Mouse (Mus musculus): Measurements from ENCODE around the gene Sertad4. TPM values are rescaled to one million over a fixed set of nuclear protein-coding genes. Genes with fewer than 3 reads are reported as not detected.

Sertad4 gene
- polyA plus RNA-seq, 1 experiment from 2014 or later: 5.7 TPM

DNA sequence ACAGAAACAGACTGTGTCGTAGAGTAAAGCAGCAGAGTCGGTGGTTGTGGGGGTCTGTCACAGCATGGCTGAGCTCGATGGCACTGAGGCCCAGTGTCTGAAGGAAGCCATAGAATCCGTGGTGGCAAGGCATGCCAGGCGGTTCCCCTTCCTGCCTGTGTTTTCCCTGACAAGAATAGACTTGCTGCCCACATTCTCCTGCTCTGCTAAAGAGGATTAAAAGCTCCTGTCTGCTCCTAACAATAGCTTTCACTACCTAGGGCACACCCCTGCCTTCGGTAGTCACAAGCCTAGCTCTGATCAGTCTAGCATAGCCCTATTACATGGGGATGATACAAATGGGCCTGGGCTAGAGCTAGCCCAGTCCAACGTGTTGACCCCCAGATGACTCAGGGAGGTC lies 26.6 kb downstream of the Sertad4 start:
- 61% methylated on average over 7 of the region's 7 CpGs for WGBS

DNA sequence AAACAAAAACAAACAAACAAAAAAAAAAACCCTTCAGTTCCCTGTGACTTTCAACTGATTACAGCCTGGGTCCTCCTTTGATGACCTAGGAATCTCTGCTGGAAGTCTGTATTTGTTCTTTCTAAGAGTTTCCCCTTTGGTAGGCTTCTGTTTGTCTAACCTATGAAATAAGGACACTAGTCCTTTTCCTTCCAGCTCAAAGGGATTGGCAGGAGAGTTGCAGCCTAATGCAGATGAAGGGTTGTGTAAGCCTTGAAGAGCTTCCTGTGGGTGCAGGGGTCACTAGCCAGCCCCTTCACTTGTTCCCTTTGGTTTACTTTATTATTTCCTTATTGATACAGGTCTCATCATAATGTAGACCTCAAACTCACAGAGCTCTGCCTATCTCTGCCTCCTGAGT lies 27.6 kb downstream of the Sertad4 start:
- H3K9ac ChIP-seq (ENCODE audit: low read length): no peak overlapping the region
- H3K4me1 ChIP-seq (ENCODE audit: control insufficient read depth, insufficient read depth, low read length): peaks cover 22% of the 10 kb centered on the region
- no peaks in the 10 kb centered on the region; the same call in 1 of the 2 replicates for H3K27me3 ChIP-seq (ENCODE audit: control insufficient read depth, insufficient read depth, low read length)
- H3K4me2 ChIP-seq (ENCODE audit: low read depth, low read length): no peak overlapping the region
- no peaks in the 10 kb centered on the region for H3K36me3 ChIP-seq (ENCODE audit: control insufficient read depth, insufficient read depth, low read length)
- ATAC-seq (ENCODE audit: insufficient read depth, low FRiP score): no peak
- no peaks in the 10 kb centered on the region for H3K9me3 ChIP-seq (replicated peaks; ENCODE audit: control insufficient read depth, low read length)
- H3K4me3 ChIP-seq (replicated peaks; ENCODE audit: low read length): no peak overlapping the region
- no peak overlapping the region for H3K27ac ChIP-seq (ENCODE audit: low read length)

More for the DNA sequence above, 26.6 kb downstream of the Sertad4 start:
- no peak for ATAC-seq (ENCODE audit: insufficient read depth, low FRiP score)
- peaks cover 21% of the 10 kb centered on the region for H3K4me1 ChIP-seq (ENCODE audit: control insufficient read depth, insufficient read depth, low read length)
- H3K9ac ChIP-seq (ENCODE audit: low read length): no peak overlapping the region
- peaks cover 5% of the 10 kb centered on the region; the same call in 1 of the 2 replicates for H3K27me3 ChIP-seq (ENCODE audit: control insufficient read depth, insufficient read depth, low read length)
- peak overlapping the region; percentile 38; the same call in 1 of the 2 replicates for H3K27ac ChIP-seq (ENCODE audit: low read length)
- no peak overlapping the region for H3K4me2 ChIP-seq (ENCODE audit: low read depth, low read length)
- no peaks in the 10 kb centered on the region for H3K36me3 ChIP-seq (ENCODE audit: control insufficient read depth, insufficient read depth, low read length)
- no peak overlapping the region for H3K4me3 ChIP-seq (replicated peaks; ENCODE audit: low read length)
- H3K9me3 ChIP-seq (replicated peaks; ENCODE audit: control insufficient read depth, low read length): no peaks in the 10 kb centered on the region

- H3K4me2 ChIP-seq (ENCODE audit: low read depth, low read length): no peak overlapping the region
- WGBS: 34% methylated on average over 9 of the region's 9 CpGs
- no peak overlapping the region for H3K27ac ChIP-seq (ENCODE audit: low read length)
- H3K4me3 ChIP-seq (replicated peaks; ENCODE audit: low read length): no peak overlapping the region
- H3K9me3 ChIP-seq (replicated peaks; ENCODE audit: control insufficient read depth, low read length): no peaks in the 10 kb centered on the region
- H3K27me3 ChIP-seq (ENCODE audit: control insufficient read depth, insufficient read depth, low read length): no peaks in the 10 kb centered on the region
- peaks cover 24% of the 10 kb centered on the region for H3K4me1 ChIP-seq (ENCODE audit: control insufficient read depth, insufficient read depth, low read length)
- H3K9ac ChIP-seq (ENCODE audit: low read length): no peak overlapping the region
- no peaks in the 10 kb centered on the region for H3K36me3 ChIP-seq (ENCODE audit: control insufficient read depth, insufficient read depth, low read length)
- ATAC-seq (ENCODE audit: insufficient read depth, low FRiP score): no peak
Measured at GRCm38 (mm10) chr1:192825746-192826145, 29.8 kb downstream of the Sertad4 start.

GRCm38 (mm10) chr1:192822652-192823525 lies 32.7 kb downstream of the Sertad4 start:
- Histone ChIP-seq H3K9me3 (replicated peaks; ENCODE audit: control insufficient read depth, low read length) (no peaks in the 10 kb centered on the region), H3K4me1 (ENCODE audit: control insufficient read depth, insufficient read depth, low read length) (peaks cover 20% of the 10 kb centered on the region), H3K36me3 (ENCODE audit: control insufficient read depth, insufficient read depth, low read length) (no peaks in the 10 kb centered on the region), H3K9ac (ENCODE audit: low read length) (peak overlapping the region; percentile 24), H3K27ac (ENCODE audit: low read length) (peak overlapping the region; percentile 77), H3K27me3 (ENCODE audit: control insufficient read depth, insufficient read depth, low read length) (no peaks in the 10 kb centered on the region), H3K4me3 (replicated peaks; ENCODE audit: low read length) (no peak overlapping the region), H3K4me2 (ENCODE audit: low read depth, low read length) (peak overlapping the region; percentile 5; the same call in 1 of the 2 replicates)
- peak; percentile 85 for ATAC-seq (ENCODE audit: insufficient read depth, low FRiP score)
- WGBS: 19% methylated on average over 13 of the region's 13 CpGs

GRCm38 (mm10) chr1:192822309-192822651 lies 33.3 kb downstream of the Sertad4 start:
- Histone ChIP-seq H3K27ac (ENCODE audit: low read length) (peak overlapping the region; percentile 77), H3K4me1 (ENCODE audit: control insufficient read depth, insufficient read depth, low read length) (peaks cover 20% of the 10 kb centered on the region), H3K9me3 (replicated peaks; ENCODE audit: control insufficient read depth, low read length) (no peaks in the 10 kb centered on the region), H3K36me3 (ENCODE audit: control insufficient read depth, insufficient read depth, low read length) (no peaks in the 10 kb centered on the region), H3K4me3 (replicated peaks; ENCODE audit: low read length) (no peak overlapping the region), H3K27me3 (ENCODE audit: control insufficient read depth, insufficient read depth, low read length) (no peaks in the 10 kb centered on the region), H3K4me2 (ENCODE audit: low read depth, low read length) (no peak overlapping the region), H3K9ac (ENCODE audit: low read length) (no peak overlapping the region)
- 50% methylated on average over 1 of the region's 1 CpGs for WGBS
- ATAC-seq (ENCODE audit: insufficient read depth, low FRiP score): peak; percentile 5; the same call in 1 of the 2 replicates

GRCm38 (mm10) chr1:192818334-192818733 lies 37.2 kb downstream of the Sertad4 start:
- ATAC-seq (ENCODE audit: insufficient read depth, low FRiP score): no peak
- WGBS: 88% methylated on average over 5 of the region's 5 CpGs

GRCm38 (mm10) chr1:192815789-192816188 lies 39.8 kb downstream of the Sertad4 start:
- WGBS: 44% methylated on average over 2 of the region's 2 CpGs
- no peaks in the 10 kb centered on the region for H3K9me3 ChIP-seq (replicated peaks; ENCODE audit: control insufficient read depth, low read length)
- ATAC-seq (ENCODE audit: insufficient read depth, low FRiP score): no peak

More at GRCm38 (mm10) chr1:192818334-192818733, 37.2 kb downstream of the Sertad4 start:
- peaks cover 20% of the 10 kb centered on the region for H3K4me1 ChIP-seq (ENCODE audit: control insufficient read depth, insufficient read depth, low read length)
- H3K27ac ChIP-seq (ENCODE audit: low read length): no peak overlapping the region
- H3K4me2 ChIP-seq (ENCODE audit: low read depth, low read length): no peak overlapping the region
- no peaks in the 10 kb centered on the region for H3K27me3 ChIP-seq (ENCODE audit: control insufficient read depth, insufficient read depth, low read length)
- H3K4me3 ChIP-seq (replicated peaks; ENCODE audit: low read length): no peak overlapping the region
- H3K9me3 ChIP-seq (replicated peaks; ENCODE audit: control insufficient read depth, low read length): no peaks in the 10 kb centered on the region
- H3K9ac ChIP-seq (ENCODE audit: low read length): no peak overlapping the region
- H3K36me3 ChIP-seq (ENCODE audit: control insufficient read depth, insufficient read depth, low read length): no peaks in the 10 kb centered on the region

GRCm38 (mm10) chr1:192814700-192815099 lies 40.9 kb downstream of the Sertad4 start:
- no peaks in the 10 kb centered on the region for H3K27me3 ChIP-seq (ENCODE audit: control insufficient read depth, insufficient read depth, low read length)
- H3K4me2 ChIP-seq (ENCODE audit: low read depth, low read length): no peak overlapping the region
- peaks cover 19% of the 10 kb centered on the region for H3K4me1 ChIP-seq (ENCODE audit: control insufficient read depth, insufficient read depth, low read length)
- H3K4me3 ChIP-seq (replicated peaks; ENCODE audit: low read length): no peak overlapping the region
- H3K36me3 ChIP-seq (ENCODE audit: control insufficient read depth, insufficient read depth, low read length): no peaks in the 10 kb centered on the region
- no peak overlapping the region for H3K27ac ChIP-seq (ENCODE audit: low read length)
- H3K9ac ChIP-seq (ENCODE audit: low read length): no peak overlapping the region
- ATAC-seq (ENCODE audit: insufficient read depth, low FRiP score): no peak
- no peaks in the 10 kb centered on the region for H3K9me3 ChIP-seq (replicated peaks; ENCODE audit: control insufficient read depth, low read length)
- WGBS: 37% methylated on average over 3 of the region's 3 CpGs

More at GRCm38 (mm10) chr1:192815789-192816188, 39.8 kb downstream of the Sertad4 start:
- no peak overlapping the region for H3K27ac ChIP-seq (ENCODE audit: low read length)
- no peaks in the 10 kb centered on the region for H3K27me3 ChIP-seq (ENCODE audit: control insufficient read depth, insufficient read depth, low read length)
- H3K36me3 ChIP-seq (ENCODE audit: control insufficient read depth, insufficient read depth, low read length): no peaks in the 10 kb centered on the region
- H3K4me3 ChIP-seq (replicated peaks; ENCODE audit: low read length): no peak overlapping the region
- H3K4me1 ChIP-seq (ENCODE audit: control insufficient read depth, insufficient read depth, low read length): peaks cover 19% of the 10 kb centered on the region
- H3K4me2 ChIP-seq (ENCODE audit: low read depth, low read length): no peak overlapping the region
- H3K9ac ChIP-seq (ENCODE audit: low read length): 0 out of 2 replicates have a peak overlapping the region, but pooled peaks have one; percentile 31

DNA sequence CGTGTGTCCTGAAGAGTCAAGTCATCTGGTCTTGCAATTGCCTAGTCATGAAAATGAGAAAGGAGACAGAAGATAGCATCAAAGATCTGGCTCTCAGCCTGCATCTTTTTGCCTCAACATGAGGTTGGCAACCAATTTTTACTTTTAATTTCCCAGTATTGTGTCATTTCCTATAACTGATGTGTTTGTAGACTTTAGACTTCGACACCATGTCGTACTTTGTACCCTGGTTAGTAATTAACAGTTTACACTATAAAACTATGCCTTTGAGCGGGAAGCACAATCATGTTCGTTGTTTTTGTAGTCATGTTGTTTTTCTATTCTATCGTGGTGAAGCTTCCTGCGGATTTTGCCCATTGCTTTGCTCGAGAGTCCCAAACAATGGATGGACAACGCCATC lies 42.8 kb downstream of the Sertad4 start:
- no peak overlapping the region for H3K9ac ChIP-seq (ENCODE audit: low read length)
- ATAC-seq (ENCODE audit: insufficient read depth, low FRiP score): no peak
- H3K27ac ChIP-seq (ENCODE audit: low read length): 0 out of 2 replicates have a peak overlapping the region, but pooled peaks have one; percentile 0
- WGBS: 83% methylated on average over 9 of the region's 9 CpGs
- no peaks in the 10 kb centered on the region for H3K9me3 ChIP-seq (replicated peaks; ENCODE audit: control insufficient read depth, low read length)
- no peak overlapping the region for H3K4me3 ChIP-seq (replicated peaks; ENCODE audit: low read length)
- no peak overlapping the region for H3K4me2 ChIP-seq (ENCODE audit: low read depth, low read length)
- no peaks in the 10 kb centered on the region for H3K27me3 ChIP-seq (ENCODE audit: control insufficient read depth, insufficient read depth, low read length)
- H3K4me1 ChIP-seq (ENCODE audit: control insufficient read depth, insufficient read depth, low read length): peaks cover 19% of the 10 kb centered on the region
- no peaks in the 10 kb centered on the region for H3K36me3 ChIP-seq (ENCODE audit: control insufficient read depth, insufficient read depth, low read length)

All from stomach, embryonic 16.5 days (tissue).